Mouse (Mus musculus): Measurements from ENCODE around the gene Mrpl2.

The Mrpl2 gene

DNA sequence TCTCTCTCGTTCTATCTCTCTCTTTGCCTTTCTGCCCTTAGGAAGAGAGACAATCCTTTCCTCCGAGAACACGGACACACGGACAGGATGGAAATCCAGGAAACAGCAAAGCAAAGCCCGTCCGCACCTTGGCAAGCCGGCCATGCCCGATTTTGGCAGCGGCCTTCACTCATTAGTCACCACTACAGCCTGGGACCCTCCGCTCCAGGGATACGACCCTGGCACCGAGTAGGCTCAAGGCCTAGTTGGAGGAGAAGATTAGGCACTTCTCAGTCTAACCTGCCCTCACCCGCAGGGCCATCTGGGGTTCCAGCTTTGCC, 17.6 kb upstream of the Mrpl2 start:
- no peak for DNase-seq

GRCm38 (mm10) chr17:46628791-46629684, 17.0 kb upstream of the Mrpl2 start, which contains the start of gene Ptk7:
Gene Ptk7 (minus strand): TSS chr17:46629504.
- peak; percentile 84 for DNase-seq

GRCm38 (mm10) chr17:46629685-46630441, 16.2 kb upstream of the Mrpl2 start:
- peak; percentile 61 for DNase-seq

GRCm38 (mm10) chr17:46636831-46637523, 9.1 kb upstream of the Mrpl2 start:
- no peak for DNase-seq

GRCm38 (mm10) chr17:46639929-46640328, 6.1 kb upstream of the Mrpl2 start:
- DNase-seq: no peak

GRCm38 (mm10) chr17:46642060-46642459, 4.0 kb upstream of the Mrpl2 start:
- DNase-seq: no peak

DNA sequence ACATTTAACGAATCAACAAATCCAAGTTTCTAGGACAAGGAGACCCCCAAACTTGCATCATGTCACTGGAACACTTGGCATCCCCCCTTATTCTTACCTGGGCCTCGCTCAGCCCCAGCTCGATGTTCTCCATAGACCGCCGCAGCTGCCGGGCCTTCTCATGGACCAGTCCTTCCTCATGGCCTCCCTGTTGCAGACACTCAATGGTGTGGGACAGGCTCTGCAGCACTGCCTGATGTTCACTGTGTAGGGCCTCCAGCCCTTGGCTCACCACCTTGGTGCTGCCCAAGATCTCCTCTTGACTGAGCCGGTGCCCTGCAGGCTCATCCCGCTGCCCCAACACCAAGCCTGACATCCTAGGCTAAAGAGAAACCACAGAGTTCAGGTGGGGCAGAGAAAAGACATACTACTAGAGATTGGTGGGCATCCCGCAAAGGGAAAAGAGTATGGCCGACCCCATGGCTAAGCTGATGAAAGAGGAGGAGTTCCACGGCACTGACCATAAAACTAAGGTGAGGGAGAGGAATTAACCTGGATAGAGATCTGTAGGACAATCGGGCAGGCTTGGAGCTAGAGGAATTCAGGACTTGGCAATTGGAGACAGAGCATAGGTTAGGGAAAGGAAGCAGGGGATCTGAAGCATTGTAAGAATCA, 1.8 kb upstream of the Mrpl2 start:
- no peak for DNase-seq

DNA sequence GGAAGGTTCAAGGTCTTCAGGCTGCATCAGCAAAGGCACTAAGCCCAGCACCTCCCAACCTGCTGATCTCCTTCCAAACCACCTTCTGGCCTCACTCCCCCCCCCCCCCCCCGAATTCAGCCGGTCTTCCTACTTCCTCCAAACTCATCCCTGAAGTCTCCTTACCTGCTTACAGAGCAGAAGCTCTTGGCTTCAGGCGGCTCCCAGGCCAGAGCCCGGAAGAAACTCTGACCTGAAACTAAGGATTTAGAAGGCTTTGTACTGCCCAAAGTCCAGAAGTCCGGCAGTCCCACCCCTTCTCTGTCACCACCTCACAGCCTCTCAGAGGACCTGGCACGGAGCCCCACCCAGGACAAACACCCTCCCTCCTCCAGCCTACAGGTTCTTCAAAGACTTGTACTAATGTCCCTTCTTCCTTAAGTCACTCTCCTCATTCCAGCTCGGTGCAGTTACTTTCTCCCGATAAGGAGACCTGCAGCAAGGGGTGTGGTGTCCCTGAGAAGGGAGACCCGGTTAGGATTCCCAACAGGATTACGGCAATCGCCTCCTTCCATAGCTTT, 1.0 kb upstream of the Mrpl2 start:
- peak; percentile 53 for DNase-seq

DNA sequence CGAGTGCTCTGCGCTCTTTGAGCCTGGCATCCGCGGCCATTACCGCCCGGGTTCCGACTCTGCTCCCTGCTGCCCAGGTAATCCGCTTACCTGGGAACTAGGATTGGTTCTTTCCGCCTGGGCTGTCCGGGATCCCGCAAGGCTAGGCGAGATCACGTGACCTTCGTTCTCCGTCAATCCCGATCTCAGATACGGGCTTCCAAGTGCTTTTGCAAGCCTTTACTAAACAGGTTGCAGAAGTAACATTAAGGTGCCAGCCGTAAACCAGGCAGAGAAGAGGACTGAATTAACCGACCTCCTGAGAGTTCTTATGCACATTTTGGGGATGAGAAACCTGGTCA, 263 bp downstream of the Mrpl2 start:
- DNase-seq: no peak

DNA sequence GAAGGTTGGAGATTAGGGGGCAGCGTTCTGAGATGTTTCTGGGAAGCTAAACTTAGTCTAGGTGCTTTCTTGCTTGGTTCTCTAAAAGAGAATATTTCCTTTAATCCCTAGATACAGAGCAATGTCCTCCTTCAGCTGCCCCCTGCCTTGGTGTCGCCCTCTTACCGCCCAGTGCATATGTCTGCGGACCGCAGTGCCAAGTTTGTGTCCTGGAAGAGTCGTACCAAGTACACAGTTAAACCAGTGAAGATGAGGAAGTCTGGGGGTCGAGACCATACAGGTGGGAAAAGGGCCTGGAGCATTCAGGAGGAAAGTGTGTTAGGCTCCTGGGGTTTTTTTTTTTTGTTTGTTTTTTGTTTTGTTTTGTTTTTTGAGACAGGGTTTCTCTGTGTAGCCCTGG, 1.2 kb downstream of the Mrpl2 start:
- no peak for DNase-seq

DNA sequence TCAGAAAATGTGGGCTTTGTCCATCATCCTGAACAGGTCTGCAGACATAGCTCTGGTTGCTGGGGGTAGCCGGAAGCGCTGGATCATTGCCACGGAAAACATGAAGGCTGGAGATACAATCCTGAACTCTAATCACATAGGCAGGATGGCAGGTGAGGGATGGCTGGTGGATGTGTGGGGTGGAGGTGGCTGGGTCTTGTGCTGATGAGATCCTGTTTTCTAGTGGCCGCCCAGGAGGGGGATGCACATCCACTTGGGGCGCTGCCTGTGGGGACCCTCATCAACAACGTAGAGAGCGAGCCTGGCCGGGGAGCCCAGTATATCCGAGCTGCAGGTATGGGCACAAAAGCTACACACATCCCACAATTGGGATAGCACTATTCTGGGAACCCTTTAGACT, 2.4 kb downstream of the Mrpl2 start:
- DNase-seq: no peak

- DNase-seq: no peak
Observed at GRCm38 (mm10) chr17:46649811-46650210, 3.8 kb downstream of the Mrpl2 start.

DNA sequence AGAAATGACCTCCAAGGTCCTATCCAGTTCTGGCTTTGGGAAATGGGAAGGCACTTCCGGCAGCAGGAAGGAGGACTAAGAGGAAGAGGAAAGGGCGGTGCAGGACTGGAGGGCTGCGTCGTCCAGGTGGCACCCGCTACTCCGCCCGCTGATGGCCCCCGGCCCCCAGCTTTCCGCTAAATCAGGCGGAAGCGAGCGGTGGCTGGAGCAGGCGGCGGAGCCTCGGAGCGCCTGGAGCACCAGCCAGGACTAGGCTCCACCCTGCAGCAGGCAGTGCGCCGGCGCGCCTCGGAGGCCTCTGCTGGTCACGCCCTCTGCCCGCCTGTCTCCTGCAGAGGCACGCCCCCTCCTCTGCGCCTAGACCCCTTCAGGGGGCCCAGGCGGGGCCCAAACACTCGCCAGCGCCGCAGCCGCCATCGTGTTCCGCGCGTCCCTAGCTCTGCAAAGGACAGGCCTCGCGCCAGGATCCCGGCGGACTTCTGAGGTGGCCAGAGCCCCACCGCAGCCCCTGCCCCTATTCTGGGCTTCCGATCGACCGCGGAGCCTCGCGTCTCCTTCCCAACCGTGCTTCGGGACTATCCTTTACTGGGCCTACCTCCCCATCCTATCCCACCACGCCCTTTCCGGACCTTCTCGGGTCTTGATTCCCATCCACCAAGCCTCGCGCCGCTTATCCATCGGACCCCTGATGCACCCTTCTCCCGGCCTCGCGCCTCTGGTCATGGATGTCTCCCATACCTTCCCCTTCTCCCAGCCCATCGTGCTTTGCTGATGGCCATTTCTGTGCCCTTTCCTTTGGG, 4.4 kb downstream of the Mrpl2 start, which contains the start of gene Cul7:
Cul7 (plus strand) TSS at position 106 of the 800 bp plus-strand sequence.
- DNase-seq: peak; percentile 94

GRCm38 (mm10) chr17:46651292-46651691, 5.3 kb downstream of the Mrpl2 start:
- no peak for DNase-seq

- no peak for DNase-seq
Observed at GRCm38 (mm10) chr17:46651755-46652547, 5.9 kb downstream of the Mrpl2 start.

- no peak for DNase-seq
Observed at GRCm38 (mm10) chr17:46656054-46656453, 10.0 kb downstream of the Mrpl2 start.

DNA sequence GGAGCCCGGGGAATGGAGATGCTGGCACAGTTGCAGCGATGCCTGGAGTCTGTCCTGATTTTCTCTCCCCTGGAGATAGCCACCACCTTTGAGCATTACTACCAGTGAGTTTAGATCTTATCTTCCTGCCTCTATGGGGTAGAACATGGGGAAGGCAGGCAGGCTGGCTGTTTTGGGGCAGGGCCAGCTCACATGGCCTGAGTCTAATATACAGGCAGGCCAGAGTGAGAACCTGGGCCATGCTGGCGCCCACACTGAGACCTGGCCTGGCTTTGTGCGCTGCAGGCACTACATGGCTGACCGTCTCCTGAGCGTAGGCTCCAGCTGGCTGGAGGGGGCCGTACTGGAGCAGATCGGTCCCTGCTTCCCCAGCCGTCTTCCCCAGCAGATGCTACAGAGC, 15.3 kb downstream of the Mrpl2 start:
- DNase-seq: no peak

GRCm38 (mm10) chr17:46661981-46662380, 16.0 kb downstream of the Mrpl2 start:
- DNase-seq: no peak

DNA sequence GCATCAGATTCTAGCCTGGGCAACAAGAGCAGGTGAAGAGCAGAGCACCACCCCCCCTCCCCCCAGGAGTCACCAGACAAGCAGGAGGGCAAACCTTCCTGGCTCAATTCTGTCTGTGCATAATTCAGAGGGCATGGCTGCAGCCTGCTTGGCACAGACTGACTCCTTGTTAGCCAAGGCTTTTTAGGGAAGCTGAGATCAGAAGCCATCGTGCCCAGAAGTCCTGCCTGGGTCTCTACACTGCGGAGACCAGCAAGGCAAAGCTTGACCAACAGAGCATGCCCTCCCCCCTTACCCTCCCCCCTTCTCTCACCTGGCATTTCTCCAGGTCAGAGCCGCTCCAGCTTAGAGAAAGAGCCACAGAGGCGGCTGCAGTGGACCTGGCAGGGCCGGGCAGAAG, 16.7 kb downstream of the Mrpl2 start:
- no peak for DNase-seq

DNA sequence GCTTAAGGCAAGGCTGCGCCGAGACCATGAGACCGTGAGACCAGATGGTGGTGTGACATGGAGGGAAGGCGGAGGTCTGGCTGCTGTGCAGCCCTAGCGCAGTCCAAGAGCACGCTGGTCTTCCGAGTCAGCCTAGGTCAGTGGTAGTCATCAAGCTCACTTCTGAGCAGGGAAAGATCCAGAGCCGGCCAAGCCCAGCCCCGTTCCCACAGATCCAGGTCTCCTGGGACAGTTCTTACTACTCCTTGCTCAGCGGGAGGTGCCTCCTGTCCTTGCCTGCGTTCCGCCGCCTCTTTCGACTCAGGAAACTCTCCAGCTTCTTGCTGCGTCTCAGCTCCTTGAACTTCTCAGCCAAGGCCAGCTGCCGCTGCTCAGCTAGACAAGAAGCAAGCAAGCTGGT, 21.7 kb downstream of the Mrpl2 start:
- no peak for DNase-seq

- DNase-seq: no peak
Observed at GRCm38 (mm10) chr17:46669911-46670310, 23.9 kb downstream of the Mrpl2 start.

All from liver (tissue).